Mouse (Mus musculus): Measurements from ENCODE around the gene Tmem219. TPM values are rescaled to one million over a fixed set of nuclear protein-coding genes. Genes with fewer than 3 reads are reported as not detected.

Gene Tmem219
- polyA plus RNA-seq, 1 experiment, result 30.7 TPM

DNA sequence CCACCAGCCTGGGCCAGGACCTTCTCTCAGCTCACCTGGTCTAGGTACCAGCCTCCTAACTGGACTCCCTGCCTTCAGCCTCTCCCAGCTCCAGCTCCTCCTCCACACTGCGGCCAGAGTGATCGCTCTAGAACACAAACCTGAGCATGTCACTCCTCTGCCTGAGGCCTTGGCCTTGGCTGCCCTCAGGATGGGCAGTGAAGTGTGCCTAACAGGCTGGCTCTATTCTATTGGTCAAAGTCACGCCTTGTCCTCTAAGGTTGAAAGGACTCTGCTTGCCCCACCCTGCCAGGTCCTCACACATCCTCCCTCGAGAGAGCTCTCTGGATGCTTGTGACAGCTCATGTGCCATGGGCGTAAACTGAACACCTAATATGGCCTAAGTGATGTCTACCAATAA lies 69.3 kb downstream of the Tmem219 start:
- Histone ChIP-seq H3K4me3 (ENCODE audit: insufficient read depth, low read length) (no peak overlapping the region), H3K4me1 (ENCODE audit: control insufficient read depth, insufficient read depth, low read length) (no peaks in the 10 kb centered on the region), H3K27ac (ENCODE audit: insufficient read depth, low read length) (no peak overlapping the region)
- TF ChIP-seq CTCF (IDR thresholded peaks at IDR 0.05; ENCODE audit: borderline replicate concordance, insufficient read depth, low read length) (no peak), POLR2A (IDR thresholded peaks at IDR 0.05; ENCODE audit: low read depth, low read length) (no peak)

GRCm38 (mm10) chr7:126851192-126851591 lies 71.5 kb downstream of the Tmem219 start:
- H3K27ac ChIP-seq (ENCODE audit: insufficient read depth, low read length), result no peak overlapping the region
- 0 out of 2 replicates have a peak, but pooled peaks have one; percentile 20 for TF ChIP-seq POLR2A (IDR thresholded peaks at IDR 0.05; ENCODE audit: low read depth, low read length)
- TF ChIP-seq CTCF (IDR thresholded peaks at IDR 0.05; ENCODE audit: borderline replicate concordance, insufficient read depth, low read length), result no peak
- H3K4me3 ChIP-seq (ENCODE audit: insufficient read depth, low read length), result no peak overlapping the region
- no peaks in the 10 kb centered on the region for H3K4me1 ChIP-seq (ENCODE audit: control insufficient read depth, insufficient read depth, low read length)

GRCm38 (mm10) chr7:126850161-126850560 lies 72.6 kb downstream of the Tmem219 start:
- Histone ChIP-seq H3K27ac (ENCODE audit: insufficient read depth, low read length) (no peak overlapping the region), H3K4me3 (ENCODE audit: insufficient read depth, low read length) (no peak overlapping the region), H3K4me1 (ENCODE audit: control insufficient read depth, insufficient read depth, low read length) (no peaks in the 10 kb centered on the region)
- TF ChIP-seq POLR2A (IDR thresholded peaks at IDR 0.05; ENCODE audit: low read depth, low read length), result no peak
- no peak for TF ChIP-seq CTCF (IDR thresholded peaks at IDR 0.05; ENCODE audit: borderline replicate concordance, insufficient read depth, low read length)

DNA sequence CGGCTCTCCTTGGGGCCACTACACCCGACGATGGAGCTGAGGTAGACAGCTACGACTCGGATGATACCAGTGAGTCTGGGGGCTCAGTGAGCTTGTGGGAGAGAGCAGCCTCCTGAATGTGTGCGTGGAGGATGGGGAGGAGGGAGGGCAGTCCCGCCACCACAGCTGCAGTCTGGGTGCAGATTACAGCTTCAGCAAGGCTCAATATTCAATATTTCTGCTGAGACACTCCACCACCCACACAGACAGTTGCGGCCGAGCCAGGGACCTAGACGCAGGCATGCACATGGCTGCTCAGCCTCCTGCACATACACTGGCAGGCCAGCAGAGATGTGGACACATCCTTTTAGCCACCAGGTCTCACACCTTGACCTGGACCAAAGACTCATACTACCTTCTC lies 73.9 kb downstream of the Tmem219 start:
- H3K4me3 ChIP-seq (ENCODE audit: insufficient read depth, low read length), result no peak overlapping the region
- TF ChIP-seq POLR2A (IDR thresholded peaks at IDR 0.05; ENCODE audit: low read depth, low read length) (no peak), CTCF (IDR thresholded peaks at IDR 0.05; ENCODE audit: borderline replicate concordance, insufficient read depth, low read length) (no peak)
- H3K4me1 ChIP-seq (ENCODE audit: control insufficient read depth, insufficient read depth, low read length), result no peaks in the 10 kb centered on the region
- H3K27ac ChIP-seq (ENCODE audit: insufficient read depth, low read length), result no peak overlapping the region

DNA sequence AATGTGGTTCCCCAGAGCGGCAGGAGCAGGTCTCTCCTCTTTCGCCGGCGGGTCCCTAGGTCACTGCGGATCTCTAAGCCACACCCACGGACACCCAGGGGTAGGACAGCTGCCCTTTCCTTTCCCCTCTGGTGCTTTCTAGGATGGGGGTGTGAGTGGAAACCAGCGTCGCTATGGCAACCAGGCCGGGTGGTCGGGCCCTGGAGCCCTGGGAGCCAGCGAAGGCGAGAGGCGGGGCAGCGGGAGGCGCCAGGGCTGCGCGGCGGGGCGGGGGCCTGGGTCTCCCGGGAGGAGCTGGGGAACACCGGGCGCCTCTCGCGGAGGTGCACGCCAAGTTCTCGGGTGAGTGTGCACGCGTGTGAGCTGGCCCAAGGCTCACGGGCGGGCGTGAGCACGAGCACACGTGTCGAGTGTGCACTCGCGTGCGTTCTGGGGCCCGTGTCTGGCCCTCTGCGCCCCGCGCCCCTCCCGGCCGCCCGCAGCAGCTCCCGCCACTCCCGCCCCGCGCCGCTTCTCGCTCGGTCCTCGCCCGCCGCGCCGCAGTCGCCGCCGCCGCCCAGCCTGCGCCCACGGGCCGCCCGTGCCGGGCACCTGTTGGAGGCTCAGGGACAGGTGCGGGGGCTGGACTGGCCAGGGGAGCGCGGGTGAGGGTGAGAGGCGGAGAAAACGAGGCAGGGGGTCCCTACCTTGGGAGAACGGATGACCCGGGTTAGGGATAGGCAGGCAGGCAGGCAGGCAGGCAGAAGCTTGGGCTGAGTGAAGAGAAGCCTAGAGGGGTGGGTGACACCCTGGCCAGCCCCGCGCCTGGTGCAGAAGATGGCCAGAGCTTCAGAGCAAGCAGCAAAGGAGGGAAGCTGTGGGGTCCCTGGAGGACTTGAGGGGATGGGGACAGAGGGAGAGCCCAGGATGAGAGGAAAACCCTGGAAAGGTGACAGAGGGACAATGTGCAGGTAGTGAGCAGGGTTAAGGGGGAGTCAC lies 75.0 kb downstream of the Tmem219 start:
- TF ChIP-seq POLR2A (IDR thresholded peaks at IDR 0.05; ENCODE audit: low read depth, low read length) (no peak), CTCF (IDR thresholded peaks at IDR 0.05; ENCODE audit: borderline replicate concordance, insufficient read depth, low read length) (no peak)
- H3K4me1 ChIP-seq (ENCODE audit: control insufficient read depth, insufficient read depth, low read length), result no peaks in the 10 kb centered on the region
- no peak overlapping the region for H3K27ac ChIP-seq (ENCODE audit: insufficient read depth, low read length)
- no peak overlapping the region for H3K4me3 ChIP-seq (ENCODE audit: insufficient read depth, low read length)

- no peak within 1 kb of the TSS for H3K27ac ChIP-seq (ENCODE audit: insufficient read depth, low read length)
- TF ChIP-seq POLR2A (IDR thresholded peaks at IDR 0.05; ENCODE audit: low read depth, low read length) (no peak), CTCF (IDR thresholded peaks at IDR 0.05; ENCODE audit: borderline replicate concordance, insufficient read depth, low read length) (no peak)
- H3K4me3 ChIP-seq (ENCODE audit: insufficient read depth, low read length), result no peak within 1 kb of the TSS
- no peaks in the 10 kb centered on the region for H3K4me1 ChIP-seq (ENCODE audit: control insufficient read depth, insufficient read depth, low read length)
Measured at GRCm38 (mm10) chr7:126847116-126847420, 75.6 kb downstream of the Tmem219 start, which contains the start of gene Doc2a. TSS of gene Doc2a (plus strand) at chr7:126847416.

- Histone ChIP-seq H3K27ac (ENCODE audit: insufficient read depth, low read length) (no peak overlapping the region), H3K4me1 (ENCODE audit: control insufficient read depth, insufficient read depth, low read length) (no peaks in the 10 kb centered on the region), H3K4me3 (ENCODE audit: insufficient read depth, low read length) (no peak overlapping the region)
- TF ChIP-seq POLR2A (IDR thresholded peaks at IDR 0.05; ENCODE audit: low read depth, low read length), result no peak
- TF ChIP-seq CTCF (IDR thresholded peaks at IDR 0.05; ENCODE audit: borderline replicate concordance, insufficient read depth, low read length), result no peak
Measured at GRCm38 (mm10) chr7:126845516-126845915, 77.2 kb downstream of the Tmem219 start.

DNA sequence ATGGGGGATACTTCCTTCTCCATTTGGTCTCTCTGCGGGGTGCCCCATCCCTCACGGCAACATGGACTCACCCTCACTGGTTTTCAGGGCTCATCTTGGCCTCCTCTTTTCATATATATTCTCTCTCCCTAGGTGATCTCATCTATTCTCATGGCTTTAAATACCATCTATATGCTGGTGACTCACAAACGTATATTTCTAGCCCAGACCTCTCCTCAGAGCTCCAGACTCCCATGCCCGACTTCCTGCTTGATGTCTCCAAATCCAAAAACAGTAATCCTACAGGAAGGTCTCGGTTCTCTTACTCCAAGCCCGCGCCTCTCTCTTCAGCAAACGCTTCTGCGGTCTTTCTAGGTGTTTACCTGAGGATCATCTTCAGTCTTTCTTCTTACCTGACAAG lies 79.4 kb downstream of the Tmem219 start:
- Histone ChIP-seq H3K4me1 (ENCODE audit: control insufficient read depth, insufficient read depth, low read length) (no peaks in the 10 kb centered on the region), H3K4me3 (ENCODE audit: insufficient read depth, low read length) (no peak overlapping the region), H3K27ac (ENCODE audit: insufficient read depth, low read length) (no peak overlapping the region)
- TF ChIP-seq CTCF (IDR thresholded peaks at IDR 0.05; ENCODE audit: borderline replicate concordance, insufficient read depth, low read length) (no peak), POLR2A (IDR thresholded peaks at IDR 0.05; ENCODE audit: low read depth, low read length) (no peak)

Other genes with a start within 250 kb of the Tmem219 start
- 0.95 TPM in 1 of 2 replicates, not detected in the other for gene Sult1a1, start 246.5 kb downstream of the Tmem219 start, polyA plus RNA-seq (2011; ENCODE audit: insufficient read length, low read depth, missing spikeins)
- 56.5 and 84.6 TPM in 2 replicates for gene Bola2, start 227.5 kb downstream of the Tmem219 start, polyA plus RNA-seq (2011; ENCODE audit: insufficient read length, low read depth, missing spikeins)
- gene Slx1b, start 227.1 kb downstream of the Tmem219 start, polyA plus RNA-seq (2011; ENCODE audit: insufficient read length, low read depth, missing spikeins), result 5.7 and 8.7 TPM in 2 replicates
- 1.0 and 6.5 TPM in 2 replicates for gene Coro1a, start 215.1 kb downstream of the Tmem219 start, polyA plus RNA-seq (2011; ENCODE audit: insufficient read length, low read depth, missing spikeins)
- 132 and 145 TPM in 2 replicates for gene Mapk3, start 163.3 kb downstream of the Tmem219 start, polyA plus RNA-seq (2011; ENCODE audit: insufficient read length, low read depth, missing spikeins)
- 2.8 and 3.6 TPM in 2 replicates for gene Gdpd3, start 156.6 kb downstream of the Tmem219 start, polyA plus RNA-seq (2011; ENCODE audit: insufficient read length, low read depth, missing spikeins)
- 58.8 and 62.2 TPM in 2 replicates for gene Ypel3, start 146.0 kb downstream of the Tmem219 start, polyA plus RNA-seq (2011; ENCODE audit: insufficient read length, low read depth, missing spikeins)
- gene Tbx6, start 141.4 kb downstream of the Tmem219 start, polyA plus RNA-seq (2011; ENCODE audit: insufficient read length, low read depth, missing spikeins), result 0.49 TPM in 1 of 2 replicates, not detected in the other
- 106 and 118 TPM in 2 replicates for gene Ppp4c, start 130.4 kb downstream of the Tmem219 start, polyA plus RNA-seq (2011; ENCODE audit: insufficient read length, low read depth, missing spikeins)
- 0.37 and 1.2 TPM in 2 replicates for gene Fam57b, start 125.2 kb downstream of the Tmem219 start, polyA plus RNA-seq (2011; ENCODE audit: insufficient read length, low read depth, missing spikeins)
- not detected in 2 replicates for gene 4930451I11Rik, start 91.3 kb downstream of the Tmem219 start, polyA plus RNA-seq (2011; ENCODE audit: insufficient read length, low read depth, missing spikeins)
- gene Doc2a, start 75.5 kb downstream of the Tmem219 start, polyA plus RNA-seq (2011; ENCODE audit: insufficient read length, low read depth, missing spikeins), result not detected in 2 replicates
- gene Hirip3, start 60.9 kb downstream of the Tmem219 start, polyA plus RNA-seq (2011; ENCODE audit: insufficient read length, low read depth, missing spikeins), result 20.5 and 40.2 TPM in 2 replicates
- 54.0 and 63.0 TPM in 2 replicates for gene Ino80e, start 60.5 kb downstream of the Tmem219 start, polyA plus RNA-seq (2011; ENCODE audit: insufficient read length, low read depth, missing spikeins)
- gene Taok2, start 38.2 kb downstream of the Tmem219 start, polyA plus RNA-seq (2011; ENCODE audit: insufficient read length, low read depth, missing spikeins), result 42.0 and 45.4 TPM in 2 replicates
- gene Kctd13, start 6.0 kb upstream of the Tmem219 start, polyA plus RNA-seq (2011; ENCODE audit: insufficient read length, low read depth, missing spikeins), result 9.0 and 9.1 TPM in 2 replicates
- 0.30 TPM in 1 of 2 replicates, not detected in the other for gene Asphd1, start 26.7 kb upstream of the Tmem219 start, polyA plus RNA-seq (2011; ENCODE audit: insufficient read length, low read depth, missing spikeins)
- not detected in 2 replicates for gene Sez6l2, start 27.6 kb upstream of the Tmem219 start, polyA plus RNA-seq (2011; ENCODE audit: insufficient read length, low read depth, missing spikeins)
- gene Cdipt, start 53.0 kb upstream of the Tmem219 start, polyA plus RNA-seq (2011; ENCODE audit: insufficient read length, low read depth, missing spikeins), result 134 and 139 TPM in 2 replicates
- gene Cdiptos, start 53.2 kb upstream of the Tmem219 start, polyA plus RNA-seq (2011; ENCODE audit: insufficient read length, low read depth, missing spikeins), result 1.7 TPM in 1 of 2 replicates, not detected in the other
- gene Mvp, start 91.7 kb upstream of the Tmem219 start, polyA plus RNA-seq (2011; ENCODE audit: insufficient read length, low read depth, missing spikeins), result 32.2 and 47.6 TPM in 2 replicates
- 21.7 and 25.6 TPM in 2 replicates for gene Pagr1b, start 93.6 kb upstream of the Tmem219 start, polyA plus RNA-seq (2011; ENCODE audit: insufficient read length, low read depth, missing spikeins)
- gene Pagr1a, start 94.4 kb upstream of the Tmem219 start, polyA plus RNA-seq (2011; ENCODE audit: insufficient read length, low read depth, missing spikeins), result 14.0 and 14.3 TPM in 2 replicates
- gene Gm42742, start 98.2 kb upstream of the Tmem219 start, polyA plus RNA-seq (2011; ENCODE audit: insufficient read length, low read depth, missing spikeins), result 13.5 and 15.7 TPM in 2 replicates
- gene Prrt2, start 98.3 kb upstream of the Tmem219 start, polyA plus RNA-seq (2011; ENCODE audit: insufficient read length, low read depth, missing spikeins), result 3.1 and 15.3 TPM in 2 replicates
- 86.9 and 127 TPM in 2 replicates for gene Maz, start 104.1 kb upstream of the Tmem219 start, polyA plus RNA-seq (2011; ENCODE audit: insufficient read length, low read depth, missing spikeins)
- gene Kif22, start 119.6 kb upstream of the Tmem219 start, polyA plus RNA-seq (2011; ENCODE audit: insufficient read length, low read depth, missing spikeins), result 22.5 and 37.4 TPM in 2 replicates
- gene Zg16, start 164.4 kb upstream of the Tmem219 start, polyA plus RNA-seq (2011; ENCODE audit: insufficient read length, low read depth, missing spikeins), result not detected in 2 replicates
- gene AI467606, start 168.4 kb upstream of the Tmem219 start, polyA plus RNA-seq (2011; ENCODE audit: insufficient read length, low read depth, missing spikeins), result 0.42 and 1.1 TPM in 2 replicates
- 0.25 TPM in 1 of 2 replicates, not detected in the other for gene Qprt, start 199.3 kb upstream of the Tmem219 start, polyA plus RNA-seq (2011; ENCODE audit: insufficient read length, low read depth, missing spikeins)
- gene Spn, start 214.9 kb upstream of the Tmem219 start, polyA plus RNA-seq (2011; ENCODE audit: insufficient read length, low read depth, missing spikeins), result not detected in 2 replicates